Mouse (Mus musculus) right cerebral cortex, postnatal 36 days (tissue): ENCODE data around the gene Cacna2d2.

Experiments used
- DNase-seq, 2 experiments: peaks; one replicate each; pipeline ENCODE4 v3.0.0; 2022; ENCODE audit warnings: low spot score in 2 of 2, mixed read lengths in 1 of 2

Cacna2d2 gene

GRCm38 (mm10) chr9:107453151-107453550 is 53.7 kb downstream of the Cacna2d2 start:
- no peak for DNase-seq

GRCm38 (mm10) chr9:107456667-107457066 is 57.3 kb downstream of the Cacna2d2 start:
- DNase-seq: peak; percentile 79 to 82

- DNase-seq: no peak
These were observed 63.5 kb downstream of the Cacna2d2 start for GRCm38 (mm10) chr9:107462907-107463306.

GRCm38 (mm10) chr9:107463509-107463908 is 64.1 kb downstream of the Cacna2d2 start:
- DNase-seq: peak; percentile 58 to 65

- no peak for DNase-seq
These were observed 64.7 kb downstream of the Cacna2d2 start for GRCm38 (mm10) chr9:107464130-107464529.

- no peak for DNase-seq
These were observed 66.2 kb downstream of the Cacna2d2 start for GRCm38 (mm10) chr9:107465657-107466056.

GRCm38 (mm10) chr9:107469213-107469795 is 69.9 kb downstream of the Cacna2d2 start:
- DNase-seq: no peak

- DNase-seq: no peak
These were observed 71.0 kb downstream of the Cacna2d2 start for GRCm38 (mm10) chr9:107470427-107470826.

- no peak for DNase-seq
These were observed 74.6 kb downstream of the Cacna2d2 start for GRCm38 (mm10) chr9:107474016-107474415.

- no peak for DNase-seq
These were observed 79.6 kb downstream of the Cacna2d2 start for GRCm38 (mm10) chr9:107478979-107479378.

- DNase-seq: no peak
These were observed 80.2 kb downstream of the Cacna2d2 start for GRCm38 (mm10) chr9:107479593-107479992.

GRCm38 (mm10) chr9:107480477-107481069 is 81.2 kb downstream of the Cacna2d2 start:
- no peak for DNase-seq

- DNase-seq: no peak
These were observed 81.9 kb downstream of the Cacna2d2 start for GRCm38 (mm10) chr9:107481340-107481739.

GRCm38 (mm10) chr9:107482004-107482403 is 82.6 kb downstream of the Cacna2d2 start:
- DNase-seq: no peak

GRCm38 (mm10) chr9:107482770-107483169 is 83.4 kb downstream of the Cacna2d2 start:
- DNase-seq: no peak

- no peak for DNase-seq
These were observed 84.3 kb downstream of the Cacna2d2 start for GRCm38 (mm10) chr9:107483714-107484113.

- peak; percentile 25 to 47 for DNase-seq
These were observed 84.9 kb downstream of the Cacna2d2 start for GRCm38 (mm10) chr9:107484302-107484701.

GRCm38 (mm10) chr9:107484766-107485165 is 85.4 kb downstream of the Cacna2d2 start:
- DNase-seq: no peak

GRCm38 (mm10) chr9:107486086-107486485 is 86.7 kb downstream of the Cacna2d2 start:
- DNase-seq: no peak

GRCm38 (mm10) chr9:107486507-107487225 is 87.3 kb downstream of the Cacna2d2 start:
- DNase-seq: no peak

GRCm38 (mm10) chr9:107490146-107490545 is 90.7 kb downstream of the Cacna2d2 start:
- no peak for DNase-seq

- DNase-seq: no peak
These were observed 91.2 kb downstream of the Cacna2d2 start for GRCm38 (mm10) chr9:107490625-107491024.

- no peak for DNase-seq
These were observed 94.1 kb downstream of the Cacna2d2 start for GRCm38 (mm10) chr9:107493511-107493910.
